Mouse (Mus musculus): ENCODE measurements at regions not wholly inside any gene's neighbourhood (a gene's known extent, or its start where the extent isn't known, plus 50 kb on each side); places are given as distances from the start of the nearest gene placed in this dataset.

DNA sequence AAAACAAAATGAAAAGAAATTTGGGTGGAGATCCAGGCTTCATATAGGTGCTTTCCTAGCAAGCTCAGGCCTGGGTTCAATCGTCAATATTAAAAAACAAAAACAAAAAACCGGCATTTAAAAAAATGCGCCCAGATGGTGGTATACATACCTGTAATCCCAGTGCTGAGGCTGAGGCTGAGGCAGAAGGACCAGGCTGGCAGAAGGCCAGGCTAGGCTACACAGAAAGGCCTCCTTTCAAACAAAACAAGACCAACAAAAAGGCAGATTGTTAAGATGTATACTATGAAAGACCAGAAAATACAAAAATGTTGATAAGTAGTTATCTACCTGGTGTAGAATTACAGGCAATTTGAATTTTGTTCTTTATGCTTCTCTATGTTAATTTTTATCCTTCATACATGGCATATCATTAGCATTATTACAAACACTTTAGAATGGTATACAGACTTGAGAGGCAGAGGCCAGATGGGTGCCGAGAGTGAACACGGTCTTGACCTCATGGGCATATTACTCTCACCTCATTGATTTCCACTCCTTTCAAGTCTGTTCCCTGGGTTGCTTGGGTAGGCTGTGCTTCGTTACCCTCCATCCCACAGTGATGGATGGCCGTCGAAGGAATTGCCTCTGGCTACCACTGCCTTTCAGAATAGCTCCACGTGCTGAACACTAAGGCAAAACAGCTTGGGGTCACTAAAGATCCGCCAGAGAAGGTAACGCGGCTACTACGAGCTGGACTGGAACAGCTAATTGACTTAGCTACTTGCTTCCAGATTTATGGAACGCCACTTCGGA lies 339.6 kb upstream of the Gm6657 start:
- TF ChIP-seq CTCF (IDR thresholded peaks at IDR 0.05; ENCODE audit: borderline replicate concordance, insufficient read depth, low read length) (no peak), POLR2A (IDR thresholded peaks at IDR 0.05; ENCODE audit: low read depth, low read length) (no peak)
